Mouse (Mus musculus): Measurements from ENCODE around the gene Rnd1. TPM values are rescaled to one million over a fixed set of nuclear protein-coding genes. Genes with fewer than 3 reads are reported as not detected.

The Rnd1 gene
- polyA plus RNA-seq, 1 experiment, result 9.6 TPM

GRCm38 (mm10) chr15:98622199-98622598, 55.1 kb downstream of the Rnd1 start:
- H3K27ac ChIP-seq (ENCODE audit: insufficient read depth, low read length), result no peak overlapping the region
- TF ChIP-seq POLR2A (IDR thresholded peaks at IDR 0.05; ENCODE audit: low read depth, low read length) (no peak), CTCF (IDR thresholded peaks at IDR 0.05; ENCODE audit: borderline replicate concordance, insufficient read depth, low read length) (no peak)
- H3K4me3 ChIP-seq (ENCODE audit: insufficient read depth, low read length), result no peak overlapping the region
- H3K4me1 ChIP-seq (ENCODE audit: control insufficient read depth, insufficient read depth, low read length), result peaks cover 13% of the 10 kb centered on the region

- Histone ChIP-seq H3K27ac (ENCODE audit: insufficient read depth, low read length) (no peak overlapping the region), H3K4me3 (ENCODE audit: insufficient read depth, low read length) (no peak overlapping the region), H3K4me1 (ENCODE audit: control insufficient read depth, insufficient read depth, low read length) (no peaks in the 10 kb centered on the region)
- TF ChIP-seq CTCF (IDR thresholded peaks at IDR 0.05; ENCODE audit: borderline replicate concordance, insufficient read depth, low read length) (0 out of 2 replicates have a peak, but pooled peaks have one; percentile 8), POLR2A (IDR thresholded peaks at IDR 0.05; ENCODE audit: low read depth, low read length) (no peak)
These were observed 60.1 kb downstream of the Rnd1 start for GRCm38 (mm10) chr15:98617176-98617537.

GRCm38 (mm10) chr15:98616362-98617175, 60.7 kb downstream of the Rnd1 start:
- H3K4me1 ChIP-seq (ENCODE audit: control insufficient read depth, insufficient read depth, low read length), result no peaks in the 10 kb centered on the region
- TF ChIP-seq POLR2A (IDR thresholded peaks at IDR 0.05; ENCODE audit: low read depth, low read length), result no peak
- no peak for TF ChIP-seq CTCF (IDR thresholded peaks at IDR 0.05; ENCODE audit: borderline replicate concordance, insufficient read depth, low read length)
- no peak overlapping the region for H3K27ac ChIP-seq (ENCODE audit: insufficient read depth, low read length)
- no peak overlapping the region for H3K4me3 ChIP-seq (ENCODE audit: insufficient read depth, low read length)

- no peak overlapping the region for H3K4me3 ChIP-seq (ENCODE audit: insufficient read depth, low read length)
- H3K27ac ChIP-seq (ENCODE audit: insufficient read depth, low read length), result no peak overlapping the region
- no peak for TF ChIP-seq POLR2A (IDR thresholded peaks at IDR 0.05; ENCODE audit: low read depth, low read length)
- TF ChIP-seq CTCF (IDR thresholded peaks at IDR 0.05; ENCODE audit: borderline replicate concordance, insufficient read depth, low read length), result no peak
- H3K4me1 ChIP-seq (ENCODE audit: control insufficient read depth, insufficient read depth, low read length), result no peaks in the 10 kb centered on the region
These were observed 61.5 kb downstream of the Rnd1 start for GRCm38 (mm10) chr15:98615751-98616150.

- H3K27ac ChIP-seq (ENCODE audit: insufficient read depth, low read length), result no peak overlapping the region
These were observed 62.3 kb downstream of the Rnd1 start for GRCm38 (mm10) chr15:98614971-98615370.

GRCm38 (mm10) chr15:98614551-98614950, 62.7 kb downstream of the Rnd1 start:
- Histone ChIP-seq H3K4me1 (ENCODE audit: control insufficient read depth, insufficient read depth, low read length) (no peaks in the 10 kb centered on the region), H3K4me3 (ENCODE audit: insufficient read depth, low read length) (no peak overlapping the region), H3K27ac (ENCODE audit: insufficient read depth, low read length) (no peak overlapping the region)
- TF ChIP-seq CTCF (IDR thresholded peaks at IDR 0.05; ENCODE audit: borderline replicate concordance, insufficient read depth, low read length) (no peak), POLR2A (IDR thresholded peaks at IDR 0.05; ENCODE audit: low read depth, low read length) (no peak)

More at GRCm38 (mm10) chr15:98614971-98615370, 62.3 kb downstream of the Rnd1 start:
- no peaks in the 10 kb centered on the region for H3K4me1 ChIP-seq (ENCODE audit: control insufficient read depth, insufficient read depth, low read length)
- TF ChIP-seq POLR2A (IDR thresholded peaks at IDR 0.05; ENCODE audit: low read depth, low read length), result no peak
- H3K4me3 ChIP-seq (ENCODE audit: insufficient read depth, low read length), result no peak overlapping the region

Other genes starting within 250 kb of the Rnd1 start
- gene Olfr282, start 246.2 kb downstream of the Rnd1 start, polyA plus RNA-seq (2011; ENCODE audit: insufficient read length, low read depth, missing spikeins), result not detected in 2 replicates
- gene Olfr281, start 224.9 kb downstream of the Rnd1 start, polyA plus RNA-seq (2011; ENCODE audit: insufficient read length, low read depth, missing spikeins), result not detected in 2 replicates
- gene OR5BS1P, start 207.6 kb downstream of the Rnd1 start, polyA plus RNA-seq (2011; ENCODE audit: insufficient read length, low read depth, missing spikeins), result not detected in 2 replicates
- not detected in 2 replicates for gene Lalba, start 194.7 kb downstream of the Rnd1 start, polyA plus RNA-seq (2011; ENCODE audit: insufficient read length, low read depth, missing spikeins)
- gene Olfr279, start 185.1 kb downstream of the Rnd1 start, polyA plus RNA-seq (2011; ENCODE audit: insufficient read length, low read depth, missing spikeins), result not detected in 2 replicates
- gene Kansl2, start 143.2 kb downstream of the Rnd1 start, polyA plus RNA-seq (2011; ENCODE audit: insufficient read length, low read depth, missing spikeins), result 91.2 and 117 TPM in 2 replicates
- 36.3 and 40.6 TPM in 2 replicates for gene Ccnt1, start 106.5 kb downstream of the Rnd1 start, polyA plus RNA-seq (2011; ENCODE audit: insufficient read length, low read depth, missing spikeins)
- not detected in 2 replicates for gene 4930415O20Rik, start 106.5 kb downstream of the Rnd1 start, polyA plus RNA-seq (2011; ENCODE audit: insufficient read length, low read depth, missing spikeins)
- 49.8 and 56.5 TPM in 2 replicates for gene Adcy6, start 67.4 kb downstream of the Rnd1 start, polyA plus RNA-seq (2011; ENCODE audit: insufficient read length, low read depth, missing spikeins)
- gene Cacnb3, start 46.6 kb downstream of the Rnd1 start, polyA plus RNA-seq (2011; ENCODE audit: insufficient read length, low read depth, missing spikeins), result 40.5 and 44.2 TPM in 2 replicates
- gene Ddx23, start 14.6 kb downstream of the Rnd1 start, polyA plus RNA-seq (2011; ENCODE audit: insufficient read length, low read depth, missing spikeins), result 58.8 and 62.4 TPM in 2 replicates
- gene Ccdc65, start 30.7 kb upstream of the Rnd1 start, polyA plus RNA-seq (2011; ENCODE audit: insufficient read length, low read depth, missing spikeins), result 2.7 and 3.2 TPM in 2 replicates
- gene Fkbp11, start 50.7 kb upstream of the Rnd1 start, polyA plus RNA-seq (2011; ENCODE audit: insufficient read length, low read depth, missing spikeins), result 48.6 and 57.3 TPM in 2 replicates
- 91.3 and 112 TPM in 2 replicates for gene Arf3, start 85.8 kb upstream of the Rnd1 start, polyA plus RNA-seq (2011; ENCODE audit: insufficient read length, low read depth, missing spikeins)
- gene Wnt10b, start 100.7 kb upstream of the Rnd1 start, polyA plus RNA-seq (2011; ENCODE audit: insufficient read length, low read depth, missing spikeins), result 1.9 and 5.8 TPM in 2 replicates
- gene Wnt1, start 112.4 kb upstream of the Rnd1 start, polyA plus RNA-seq (2011; ENCODE audit: insufficient read length, low read depth, missing spikeins), result not detected in 2 replicates
- not detected in 2 replicates for gene Ddn, start 132.0 kb upstream of the Rnd1 start, polyA plus RNA-seq (2011; ENCODE audit: insufficient read length, low read depth, missing spikeins)
- 94.2 and 101 TPM in 2 replicates for gene Prkag1, start 154.1 kb upstream of the Rnd1 start, polyA plus RNA-seq (2011; ENCODE audit: insufficient read length, low read depth, missing spikeins)
- 28.0 and 31.5 TPM in 2 replicates for gene Kmt2d, start 193.7 kb upstream of the Rnd1 start, polyA plus RNA-seq (2011; ENCODE audit: insufficient read length, low read depth, missing spikeins)
- 6.0 and 7.8 TPM in 2 replicates for gene Rhebl1, start 217.1 kb upstream of the Rnd1 start, polyA plus RNA-seq (2011; ENCODE audit: insufficient read length, low read depth, missing spikeins)
- gene Dhh, start 221.1 kb upstream of the Rnd1 start, polyA plus RNA-seq (2011; ENCODE audit: insufficient read length, low read depth, missing spikeins), result 0.14 and 0.27 TPM in 2 replicates
- gene Lmbr1l, start 240.8 kb upstream of the Rnd1 start, polyA plus RNA-seq (2011; ENCODE audit: insufficient read length, low read depth, missing spikeins), result 11.3 and 14.7 TPM in 2 replicates

All from embryonic fibroblast, embryonic 13.5 days (primary cell).